Comparison of ENCODE assay signal across 22 mouse cellular contexts in genomic region chr3:103851882-103852281, GRCm38 (mm10). TPM values are rescaled to one million over a fixed set of nuclear protein-coding genes. Genes with fewer than 3 reads are reported as not detected.
DNase-seq lines count a peak whose midpoint lies in the region; TF ChIP-seq lines count a peak whose summit lies in the region.
"Had no signal": no experiment of that assay in that cellular context is flagged by ENCODE, and none has a peak within 500 bp of the region (broad histone marks: within the 10 kb centered on the region; RNA-seq: fewer than 3 reads in every experiment).

No protein-coding gene starts in this region.

- peak overlapping the region; percentile 82 for H3K9ac ChIP-seq in CH12.LX (ENCODE audit: insufficient read depth, low read depth)
- H3K9ac ChIP-seq: embryonic facial prominence, embryonic 15.5 days; forebrain, postnatal 0 days; heart, embryonic 13.5 days; hindbrain, embryonic 15.5 days; liver, embryonic 15.5 days; midbrain, embryonic 12.5 days; neural tube, embryonic 13.5 days; stomach, embryonic 15.5 days had no signal

- H3K4me1 ChIP-seq in CH12.LX (ENCODE audit: control insufficient read depth in 1 of 2, insufficient read depth in 2 of 2) = peaks cover 6 to 78% of the 10 kb centered on the region in 2 experiments
- H3K4me1 ChIP-seq in cerebellum, adult 2 months (ENCODE audit: control insufficient read depth, insufficient read depth, low read length) = peaks cover 14% of the 10 kb centered on the region; the same call in 1 of the 2 replicates
- H3K4me1 ChIP-seq: embryonic facial prominence, embryonic 15.5 days; heart, embryonic 13.5 days; hindbrain, embryonic 15.5 days; midbrain, embryonic 12.5 days; neural tube, embryonic 13.5 days; stomach, embryonic 15.5 days had no signal

- no peak for TF ChIP-seq POLR2A in CH12.LX (IDR thresholded peaks at IDR 0.05; ENCODE audit: low read depth, low read length)
- peak; percentile 42; the same call in 1 of the 2 replicates for TF ChIP-seq POLR2A in cerebellum, adult 2 months (IDR thresholded peaks at IDR 0.05; ENCODE audit: borderline replicate concordance, insufficient read depth, low read length)

- 14% methylated on average over 8 of the region's 8 CpGs for WGBS in cerebellum, adult 2 months

- peaks cover 18% of the 10 kb centered on the region for H3K79me2 ChIP-seq in CH12.LX (replicated peaks; ENCODE audit: control insufficient read depth, extremely low read depth, insufficient read depth, poor library complexity, severe bottlenecking)

- in situ Hi-C loops in CH12.LX (cut with MboI; ENCODE audit: low pct_ligation_motif_present, low pct_unique_long_range_greater_than_20kb, low sequenced_read_pairs) = no loop called here

- TF ChIP-seq RAD21 in CH12.LX (IDR thresholded peaks at IDR 0.05; ENCODE audit: low read depth, low read length) = no peak

- TF ChIP-seq EP300 in CH12.LX (IDR thresholded peaks at IDR 0.05; ENCODE audit: low read length) = no peak

- H3K9me3 ChIP-seq in CH12.LX (replicated peaks; ENCODE audit: low read length) = no peaks in the 10 kb centered on the region
- H3K9me3 ChIP-seq: embryonic facial prominence, embryonic 15.5 days; heart, embryonic 13.5 days; hindbrain, embryonic 15.5 days; liver, embryonic 15.5 days; midbrain, embryonic 12.5 days; neural tube, embryonic 13.5 days; stomach, embryonic 15.5 days had no signal

- H3K4me3 ChIP-seq in CH12.LX (replicated peaks in 1 of 3; ENCODE audit: low read depth in 2 of 3, low read length in 2 of 3, poor library complexity in 1 of 3) = peak overlapping the region; percentile 38 to 63 (median 44)
- H3K4me3 ChIP-seq in cerebellum, adult 2 months (replicated peaks; ENCODE audit: insufficient read depth, low read depth, low read length) = peak overlapping the region; percentile 74
- H3K4me3 ChIP-seq: embryonic facial prominence, embryonic 15.5 days; gastrocnemius, adult 2 months; heart, embryonic 13.5 days; hindbrain, embryonic 15.5 days; liver, embryonic 15.5 days; midbrain, embryonic 12.5 days; neural tube, embryonic 13.5 days; stomach, embryonic 15.5 days had no signal

- H3K27me3 ChIP-seq in CH12.LX (replicated peaks) = no peaks in the 10 kb centered on the region
- no peaks in the 10 kb centered on the region for H3K27me3 ChIP-seq in cerebellum, adult 2 months (ENCODE audit: control insufficient read depth, insufficient read depth, low read length)
- H3K27me3 ChIP-seq: embryonic facial prominence, embryonic 15.5 days; heart, embryonic 13.5 days; hindbrain, embryonic 15.5 days; liver, embryonic 15.5 days; midbrain, embryonic 12.5 days; neural tube, embryonic 13.5 days; stomach, embryonic 15.5 days had no signal

- dilution Hi-C loops in CH12.LX (cut with MboI; ENCODE audit: extremely low pct_ligation_motif_present, extremely low pct_unique_long_range_greater_than_20kb, low sequenced_read_pairs) = no loop called here

- peak overlapping the region; percentile 100 for H3K4me2 ChIP-seq in CH12.LX (ENCODE audit: insufficient read depth, low read depth, poor library complexity, severe bottlenecking)
- H3K4me2 ChIP-seq: embryonic facial prominence, embryonic 15.5 days; heart, embryonic 13.5 days; hindbrain, embryonic 15.5 days; liver, embryonic 15.5 days; midbrain, embryonic 12.5 days; neural tube, embryonic 13.5 days; stomach, embryonic 15.5 days had no signal

- peak; percentile 63 for DNase-seq in CD4-positive helper T cell, adult 2 months (ENCODE audit: low read depth, low spot score)
- DNase-seq in CH12.LX (ENCODE audit: extremely low read depth) = no peak
- DNase-seq in cerebellum, adult 2 months = peak; percentile 64 to 71
- peak; percentile 47 to 63 for DNase-seq in cerebellum, postnatal 36 days
- no peak for DNase-seq in lung, postnatal 4 days
- no peak for DNase-seq in right cerebral cortex, postnatal 14 days
- no peak for DNase-seq in frontal cortex, postnatal 14 days (ENCODE audit: low spot score in 2 of 2)

- H3K27ac ChIP-seq in CH12.LX (ENCODE audit: insufficient read depth, low read depth) = peak overlapping the region; percentile 100
- H3K27ac ChIP-seq in cerebellum, adult 2 months (ENCODE audit: insufficient read depth, low read length) = peak overlapping the region; percentile 96
- H3K27ac ChIP-seq: embryonic facial prominence, embryonic 15.5 days; gastrocnemius, adult 2 months; heart, embryonic 13.5 days; hindbrain, embryonic 15.5 days; kidney, postnatal 0 days; liver, embryonic 15.5 days; midbrain, embryonic 12.5 days; neural tube, embryonic 13.5 days; stomach, embryonic 15.5 days had no signal

- no peak for TF ChIP-seq CTCF in CH12.LX (conservative IDR thresholded peaks at IDR 0.05 in 1 of 2, IDR thresholded peaks at IDR 0.05 in 1 of 2; ENCODE audit: low read depth in 2 of 2, low read length in 2 of 2)
- no peak for TF ChIP-seq CTCF in cerebellum, adult 2 months (IDR thresholded peaks at IDR 0.05; ENCODE audit: borderline replicate concordance, insufficient read depth, low read depth, low read length)

- H3K36me3 ChIP-seq in CH12.LX (replicated peaks in 1 of 2; ENCODE audit: control insufficient read depth in 1 of 2, insufficient read depth in 1 of 2, low read length in 1 of 2) = peaks cover 7 to 28% of the 10 kb centered on the region in 2 experiments
- H3K36me3 ChIP-seq: embryonic facial prominence, embryonic 15.5 days; heart, embryonic 13.5 days; hindbrain, embryonic 15.5 days; liver, embryonic 15.5 days; midbrain, embryonic 12.5 days; neural tube, embryonic 13.5 days; stomach, embryonic 15.5 days had no signal

TF ChIP-seq in CH12.LX, 34 proteins besides CTCF, POLR2A, EP300 and RAD21:
- TF ChIP-seq USF2 (conservative IDR thresholded peaks at IDR 0.05; ENCODE audit: low read depth, low read length) = no peak
- TF ChIP-seq ETS1 (conservative IDR thresholded peaks at IDR 0.05; ENCODE audit: low read depth, low read length) = no peak
- 0 out of 2 replicates have a peak, but pooled peaks have one; percentile 2 for TF ChIP-seq BHLHE40 (IDR thresholded peaks at IDR 0.05; ENCODE audit: low read depth, low read length)
- TF ChIP-seq PAX5 (IDR thresholded peaks at IDR 0.05; ENCODE audit: low read length) = no peak
- no peak for TF ChIP-seq KAT2A (IDR thresholded peaks at IDR 0.05; ENCODE audit: insufficient replicate concordance, low read length)
- TF ChIP-seq IRF4 (IDR thresholded peaks at IDR 0.05; ENCODE audit: low read depth, low read length) = no peak
- TF ChIP-seq JUN (IDR thresholded peaks at IDR 0.05; ENCODE audit: insufficient read depth, low read depth, low read length) = no peak

RNA-seq across cellular contexts. Expression of gene Ptpn22, which starts 7.7 kb away (rescaled TPM):
- 21.9 and 26.7 TPM in 2 replicates for total RNA-seq in CH12.LX (2012; rRNA removed)
- total RNA-seq in CH12.LX (2014; rRNA removed) = 46.9 and 49.7 TPM in 2 replicates
- 67.9 and 90.9 TPM in 2 replicates for polyA plus RNA-seq in CH12.LX (2012; ENCODE audit: insufficient read length, low read depth)
- 34.7 and 39.4 TPM in 2 replicates for polyA plus RNA-seq in cerebellum, adult 2 months (2012; rRNA removed)

RNA-seq across cellular contexts. Expression of gene Bcl2l15, which starts 19.5 kb away (rescaled TPM):
- total RNA-seq in CH12.LX (2012; rRNA removed) = 12.2 and 19.3 TPM in 2 replicates
- 22.4 and 23.0 TPM in 2 replicates for total RNA-seq in CH12.LX (2014; rRNA removed)
- polyA plus RNA-seq in CH12.LX (2012; ENCODE audit: insufficient read length, low read depth) = 24.8 and 24.9 TPM in 2 replicates
- 91.7 and 98.7 TPM in 2 replicates for polyA plus RNA-seq in cerebellum, adult 2 months (2012; rRNA removed)
- total RNA-seq: forebrain, postnatal 0 days; granulocyte monocyte progenitor cell, adult 5-6 weeks; heart, postnatal 36 days had no signal
- polyA plus RNA-seq: embryonic facial prominence, embryonic 15.5 days; forebrain, postnatal 0 days; heart, embryonic 13.5 days; lung, embryonic 16.5 days had no signal

RNA-seq across cellular contexts. Expression of gene Gm43064, which starts 42.5 kb away (rescaled TPM):
- total RNA-seq in CH12.LX (2012; rRNA removed) (3.1 and 4.3 TPM in 2 replicates), CH12.LX (2014; rRNA removed) (0.91 and 1.6 TPM in 2 replicates)
- not detected in 2 replicates for polyA plus RNA-seq in CH12.LX (2012; ENCODE audit: insufficient read length, low read depth)
- 0.33 and 0.49 TPM in 2 replicates for polyA plus RNA-seq in cerebellum, adult 2 months (2012; rRNA removed)
- total RNA-seq: adrenal gland, postnatal 4 days; heart, postnatal 36 days; monocyte, adult 5-6 weeks had no signal
- polyA plus RNA-seq: midbrain, embryonic 12.5 days had no signal

RNA-seq across cellular contexts. Expression of gene Ap4b1, which starts 42.6 kb away (rescaled TPM):
- total RNA-seq in CH12.LX (2012; rRNA removed) = 19.8 and 20.1 TPM in 2 replicates
- total RNA-seq in CH12.LX (2014; rRNA removed) = 31.6 and 31.9 TPM in 2 replicates
- polyA plus RNA-seq in CH12.LX (2012; ENCODE audit: insufficient read length, low read depth) = 22.6 and 23.1 TPM in 2 replicates
- polyA plus RNA-seq in cerebellum, adult 2 months (2012; rRNA removed) = 19.2 and 23.2 TPM in 2 replicates

RNA-seq across cellular contexts. Expression of gene Dclre1b, which starts 42.6 kb away (rescaled TPM):
- total RNA-seq in CH12.LX (2012; rRNA removed) (16.7 and 18.5 TPM in 2 replicates), CH12.LX (2014; rRNA removed) (9.1 and 10.2 TPM in 2 replicates)
- 32.2 and 32.5 TPM in 2 replicates for polyA plus RNA-seq in CH12.LX (2012; ENCODE audit: insufficient read length, low read depth)
- polyA plus RNA-seq in cerebellum, adult 2 months (2012; rRNA removed) = 8.5 and 11.3 TPM in 2 replicates

Comparison
In these comparisons a context has a peak if more than half of its experiments do, and no peak if none do; other contexts are left out.
1. DNase-seq: peak in CD4-positive helper T cell, adult 2 months (single experiment), cerebellum, adult 2 months (2 of 2) and cerebellum, postnatal 36 days (2 of 2); none in CH12.LX (single experiment), lung, postnatal 4 days (0 of 2), right cerebral cortex, postnatal 14 days (single experiment) and frontal cortex, postnatal 14 days (0 of 2).